Mouse (Mus musculus): ENCODE data around the gene Pfkfb1. TPM values are rescaled to one million over a fixed set of nuclear protein-coding genes. Genes with fewer than 3 reads are reported as not detected.

Gene Pfkfb1
- polyA plus RNA-seq, 1 experiment from 2014 or later: 8.9 TPM

GRCm38 (mm10) chrX:150656122-150656907 lies 68.3 kb downstream of the Pfkfb1 start:
- H3K4me2 ChIP-seq (ENCODE audit: low read depth, low read length): peak overlapping the region; percentile 37
- peak overlapping the region; percentile 48 for H3K4me3 ChIP-seq (ENCODE audit: low read depth, low read length)
- no peaks in the 10 kb centered on the region; the same call in 1 of the 2 replicates for H3K36me3 ChIP-seq (replicated peaks; ENCODE audit: control insufficient read depth, insufficient read depth, low read depth, low read length)
- H3K27ac ChIP-seq (replicated peaks; ENCODE audit: low read depth, low read length): no peak overlapping the region
- WGBS: 53% methylated on average over 26 of the region's 44 CpGs
- peak; percentile 45 for DNase-seq (ENCODE audit: low spot score)
- H3K4me1 ChIP-seq (ENCODE audit: control insufficient read depth, insufficient read depth, low read length): no peaks in the 10 kb centered on the region
- peak; percentile 76 for ATAC-seq (replicated peaks; ENCODE audit: insufficient number of reproducible peaks, low FRiP score, low TSS enrichment, low read depth)
- H3K27me3 ChIP-seq (ENCODE audit: control insufficient read depth, insufficient read depth, low read length): no peaks in the 10 kb centered on the region
- H3K9me3 ChIP-seq (replicated peaks; ENCODE audit: control insufficient read depth, low read length): no peaks in the 10 kb centered on the region
- H3K9ac ChIP-seq (replicated peaks; ENCODE audit: low read length): peak overlapping the region; percentile 53

- ATAC-seq (replicated peaks; ENCODE audit: insufficient number of reproducible peaks, low FRiP score, low TSS enrichment, low read depth): peak; percentile 92
- H3K4me1 ChIP-seq (ENCODE audit: control insufficient read depth, insufficient read depth, low read length): no peaks in the 10 kb centered on the region
Measured at GRCm38 (mm10) chrX:150656908-150657796, 69.1 kb downstream of the Pfkfb1 start, which contains the start of gene Tro. Gene Tro (minus strand): TSS chrX:150657583.

GRCm38 (mm10) chrX:150657797-150658118 lies 69.7 kb downstream of the Pfkfb1 start:
- Histone ChIP-seq H3K27me3 (ENCODE audit: control insufficient read depth, insufficient read depth, low read length) (no peaks in the 10 kb centered on the region), H3K27ac (replicated peaks; ENCODE audit: low read depth, low read length) (no peak overlapping the region), H3K4me1 (ENCODE audit: control insufficient read depth, insufficient read depth, low read length) (no peaks in the 10 kb centered on the region), H3K9me3 (replicated peaks; ENCODE audit: control insufficient read depth, low read length) (no peaks in the 10 kb centered on the region), H3K4me3 (ENCODE audit: low read depth, low read length) (peak overlapping the region; percentile 48), H3K9ac (replicated peaks; ENCODE audit: low read length) (no peak overlapping the region), H3K4me2 (ENCODE audit: low read depth, low read length) (no peak overlapping the region), H3K36me3 (replicated peaks; ENCODE audit: control insufficient read depth, insufficient read depth, low read depth, low read length) (no peaks in the 10 kb centered on the region)
- WGBS: 26% methylated on average over 3 of the region's 3 CpGs
- ATAC-seq (replicated peaks; ENCODE audit: insufficient number of reproducible peaks, low FRiP score, low TSS enrichment, low read depth) (0 out of 2 replicates have a peak, but pooled peaks have one; percentile 37), DNase-seq (ENCODE audit: low spot score) (no peak)

More at GRCm38 (mm10) chrX:150656908-150657796, 69.1 kb downstream of the Pfkfb1 start, which contains the start of gene Tro:
- Histone ChIP-seq H3K36me3 (replicated peaks; ENCODE audit: control insufficient read depth, insufficient read depth, low read depth, low read length) (no peaks in the 10 kb centered on the region), H3K27ac (replicated peaks; ENCODE audit: low read depth, low read length) (no peak within 1 kb of the TSS), H3K4me3 (ENCODE audit: low read depth, low read length) (peak within 1 kb of the TSS; percentile 48), H3K27me3 (ENCODE audit: control insufficient read depth, insufficient read depth, low read length) (no peaks in the 10 kb centered on the region), H3K9me3 (replicated peaks; ENCODE audit: control insufficient read depth, low read length) (no peaks in the 10 kb centered on the region), H3K4me2 (ENCODE audit: low read depth, low read length) (peak within 1 kb of the TSS; percentile 37), H3K9ac (replicated peaks; ENCODE audit: low read length) (peak within 1 kb of the TSS; percentile 53)
- WGBS: 21% methylated on average over 37 of the region's 37 CpGs
- DNase-seq (ENCODE audit: low spot score): peak; percentile 79

GRCm38 (mm10) chrX:150662809-150663208 lies 74.8 kb downstream of the Pfkfb1 start:
- DNase-seq (ENCODE audit: low spot score) (no peak), ATAC-seq (replicated peaks; ENCODE audit: insufficient number of reproducible peaks, low FRiP score, low TSS enrichment, low read depth) (no peak)
- H3K27me3 ChIP-seq (ENCODE audit: control insufficient read depth, insufficient read depth, low read length): no peaks in the 10 kb centered on the region
- H3K4me1 ChIP-seq (ENCODE audit: control insufficient read depth, insufficient read depth, low read length): no peaks in the 10 kb centered on the region
- 28% methylated on average over 4 of the region's 4 CpGs for WGBS
- no peak overlapping the region for H3K9ac ChIP-seq (replicated peaks; ENCODE audit: low read length)
- H3K9me3 ChIP-seq (replicated peaks; ENCODE audit: control insufficient read depth, low read length): no peaks in the 10 kb centered on the region
- no peaks in the 10 kb centered on the region for H3K36me3 ChIP-seq (replicated peaks; ENCODE audit: control insufficient read depth, insufficient read depth, low read depth, low read length)
- no peak overlapping the region for H3K27ac ChIP-seq (replicated peaks; ENCODE audit: low read depth, low read length)
- no peak overlapping the region for H3K4me2 ChIP-seq (ENCODE audit: low read depth, low read length)
- no peak overlapping the region for H3K4me3 ChIP-seq (ENCODE audit: low read depth, low read length)

- no peak overlapping the region for H3K9ac ChIP-seq (replicated peaks; ENCODE audit: low read length)
- no peak overlapping the region for H3K4me3 ChIP-seq (ENCODE audit: low read depth, low read length)
- no peaks in the 10 kb centered on the region for H3K9me3 ChIP-seq (replicated peaks; ENCODE audit: control insufficient read depth, low read length)
- 52% methylated on average over 1 of the region's 1 CpGs for WGBS
- H3K27ac ChIP-seq (replicated peaks; ENCODE audit: low read depth, low read length): no peak overlapping the region
- H3K36me3 ChIP-seq (replicated peaks; ENCODE audit: control insufficient read depth, insufficient read depth, low read depth, low read length): no peaks in the 10 kb centered on the region
- H3K4me2 ChIP-seq (ENCODE audit: low read depth, low read length): no peak overlapping the region
- H3K27me3 ChIP-seq (ENCODE audit: control insufficient read depth, insufficient read depth, low read length): no peaks in the 10 kb centered on the region
- no peak for DNase-seq (ENCODE audit: low spot score)
- H3K4me1 ChIP-seq (ENCODE audit: control insufficient read depth, insufficient read depth, low read length): no peaks in the 10 kb centered on the region
- ATAC-seq (replicated peaks; ENCODE audit: insufficient number of reproducible peaks, low FRiP score, low TSS enrichment, low read depth): no peak
Measured at GRCm38 (mm10) chrX:150677505-150677904, 89.5 kb downstream of the Pfkfb1 start.

Small RNAs within 50 kb of the gene (microRNA-seq; reads per million reads assigned to microRNA genes)
- not detected for gene Mir3620 (ENCODE audit: borderline number of aligned reads)

Other genes starting within 250 kb of the Pfkfb1 start
- 43.1 and 48.5 TPM in 2 replicates for gene Tmem29, start 129.1 kb upstream of the Pfkfb1 start, polyA plus RNA-seq (2014; fragmentation: Nextera tagmentation; extraction: Ambion mirVana)
- gene Alas2, start 40.9 kb upstream of the Pfkfb1 start, polyA plus RNA-seq (2014; fragmentation: Nextera tagmentation; extraction: Ambion mirVana): 39.2 and 44.4 TPM in 2 replicates
- 25.8 and 28.3 TPM in 2 replicates for gene Apex2, start 1.6 kb downstream of the Pfkfb1 start, polyA plus RNA-seq (2014; fragmentation: Nextera tagmentation; extraction: Ambion mirVana)
- gene Tro, start 69.4 kb downstream of the Pfkfb1 start, polyA plus RNA-seq (2014; fragmentation: Nextera tagmentation; extraction: Ambion mirVana): 44.9 and 45.9 TPM in 2 replicates
- gene Maged2, start 226.1 kb downstream of the Pfkfb1 start, polyA plus RNA-seq (2014; fragmentation: Nextera tagmentation; extraction: Ambion mirVana): 537 and 556 TPM in 2 replicates